Mouse (Mus musculus): Measurements from ENCODE around the gene Pxt1. TPM values are rescaled to one million over a fixed set of nuclear protein-coding genes. Genes with fewer than 3 reads are reported as not detected.

Gene Pxt1
- polyA plus RNA-seq, 1 experiment: not detected

DNA sequence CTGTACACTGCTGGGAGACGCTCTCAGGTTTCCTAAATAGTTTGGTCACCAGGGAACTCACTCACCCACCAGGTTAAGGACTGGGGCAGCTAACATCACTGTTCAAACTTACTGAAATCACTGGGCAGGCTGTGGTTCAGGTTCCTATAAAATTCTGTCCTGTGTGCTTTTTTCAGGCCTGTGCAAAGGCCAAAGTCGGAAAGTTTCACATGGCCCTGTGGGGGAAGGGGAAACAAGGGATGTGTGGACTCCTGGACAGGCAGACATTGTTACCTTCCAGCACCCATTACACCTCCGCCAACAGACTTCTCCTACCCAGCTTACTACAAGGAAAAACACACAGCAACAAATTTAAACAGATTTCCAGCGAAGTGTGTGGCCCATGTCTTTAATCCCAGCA, 35.5 kb upstream of the Pxt1 start:
- peaks cover 67% of the 10 kb centered on the region for H3K36me3 ChIP-seq (ENCODE audit: control insufficient read depth, insufficient read depth)

DNA sequence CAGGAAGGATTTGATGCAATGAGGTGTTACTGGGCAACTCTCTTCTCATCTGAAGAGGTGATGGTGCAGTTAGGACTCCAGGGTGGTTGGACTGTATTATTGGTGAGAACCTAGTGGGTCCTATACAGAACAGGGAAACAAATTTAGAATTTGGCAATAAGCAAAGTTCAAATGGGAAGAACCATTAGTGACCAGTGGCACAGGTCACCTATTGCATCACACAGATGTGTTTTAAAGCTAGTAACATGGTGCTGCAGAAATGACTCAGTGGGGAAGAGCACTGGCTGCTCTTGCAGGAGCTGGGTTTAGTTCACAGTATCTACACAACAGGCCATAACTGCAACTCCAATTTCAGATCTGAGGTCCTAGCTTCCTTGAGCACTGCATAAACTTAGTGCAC, 26.5 kb upstream of the Pxt1 start:
- no peak overlapping the region for H3K4me3 ChIP-seq (ENCODE audit: insufficient read depth, poor library complexity, severe bottlenecking)
- peaks cover 86% of the 10 kb centered on the region for H3K36me3 ChIP-seq (ENCODE audit: control insufficient read depth, insufficient read depth)
- H3K27me3 ChIP-seq (ENCODE audit: control insufficient read depth, insufficient read depth, insufficient read length): no peaks in the 10 kb centered on the region
- no peak overlapping the region for H3ac ChIP-seq (ENCODE audit: control insufficient read depth, insufficient read length, low read depth)
- H3K79me3 ChIP-seq (ENCODE audit: low read depth): no peaks in the 10 kb centered on the region
- TF ChIP-seq CTCF (IDR thresholded peaks at IDR 0.05; ENCODE audit: control insufficient read depth, insufficient read depth, insufficient read length) (no peak), FOSL1 (IDR thresholded peaks at IDR 0.05; ENCODE audit: insufficient read depth, low read length, poor library complexity, severe bottlenecking) (no peak), USF1 (IDR thresholded peaks at IDR 0.05; ENCODE audit: low read depth) (no peak), MYOG (IDR thresholded peaks at IDR 0.05; ENCODE audit: control insufficient read depth, extremely low read depth, insufficient read length) (no peak), MAX (IDR thresholded peaks at IDR 0.05) (no peak), MYOD1 (IDR thresholded peaks at IDR 0.05; ENCODE audit: control insufficient read depth, insufficient read length, low read depth) (no peak), CEBPB (IDR thresholded peaks at IDR 0.05; ENCODE audit: low read depth) (no peak)
- no peaks in the 10 kb centered on the region for H3K79me2 ChIP-seq (ENCODE audit: control insufficient read depth, insufficient read depth)

More for the DNA sequence above, 35.5 kb upstream of the Pxt1 start:
- H3ac ChIP-seq (ENCODE audit: control insufficient read depth, insufficient read length, low read depth): no peak overlapping the region
- no peaks in the 10 kb centered on the region for H3K27me3 ChIP-seq (ENCODE audit: control insufficient read depth, insufficient read depth, insufficient read length)
- no peaks in the 10 kb centered on the region for H3K79me3 ChIP-seq (ENCODE audit: low read depth)
- no peaks in the 10 kb centered on the region for H3K79me2 ChIP-seq (ENCODE audit: control insufficient read depth, insufficient read depth)
- H3K4me3 ChIP-seq (ENCODE audit: insufficient read depth, poor library complexity, severe bottlenecking): no peak overlapping the region
- TF ChIP-seq MYOG (IDR thresholded peaks at IDR 0.05; ENCODE audit: control insufficient read depth, extremely low read depth, insufficient read length) (no peak), FOSL1 (IDR thresholded peaks at IDR 0.05; ENCODE audit: insufficient read depth, low read length, poor library complexity, severe bottlenecking) (no peak), USF1 (IDR thresholded peaks at IDR 0.05; ENCODE audit: low read depth) (no peak), MYOD1 (IDR thresholded peaks at IDR 0.05; ENCODE audit: control insufficient read depth, insufficient read length, low read depth) (no peak), CTCF (IDR thresholded peaks at IDR 0.05; ENCODE audit: control insufficient read depth, insufficient read depth, insufficient read length) (no peak), CEBPB (IDR thresholded peaks at IDR 0.05; ENCODE audit: low read depth) (no peak), MAX (IDR thresholded peaks at IDR 0.05) (no peak)

DNA sequence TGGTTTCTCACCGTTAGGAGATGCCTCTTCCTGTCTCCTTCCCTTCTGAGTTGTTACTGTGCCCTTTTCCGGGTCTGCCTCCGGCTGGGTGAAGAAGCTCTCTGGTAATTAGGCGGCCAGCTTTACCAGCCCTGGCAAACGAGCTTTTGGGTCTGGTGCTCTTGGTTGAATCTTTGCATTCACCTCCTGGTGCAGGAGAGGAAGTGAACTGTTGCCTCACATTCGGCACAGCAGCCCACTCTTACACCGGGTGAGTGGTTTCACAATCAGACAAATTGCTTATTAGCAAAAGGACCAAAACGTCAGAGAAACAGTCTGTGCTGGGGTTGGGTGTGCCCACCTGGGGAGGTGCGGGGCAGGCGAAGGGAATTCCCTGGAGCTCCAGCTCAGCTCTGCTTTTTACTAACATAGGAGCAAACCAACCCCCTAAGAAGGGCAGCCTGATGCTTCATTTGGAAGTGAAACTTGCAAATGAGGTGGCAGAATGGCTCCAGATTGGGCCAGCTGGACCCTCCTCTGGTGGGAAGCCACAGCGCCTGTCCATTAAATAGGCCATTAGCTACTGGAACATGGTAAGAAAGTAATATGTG, 23.5 kb upstream of the Pxt1 start:
- Histone ChIP-seq H3K27me3 (ENCODE audit: control insufficient read depth, insufficient read depth, insufficient read length) (no peaks in the 10 kb centered on the region), H3ac (ENCODE audit: control insufficient read depth, insufficient read length, low read depth) (no peak overlapping the region), H3K36me3 (ENCODE audit: control insufficient read depth, insufficient read depth) (peaks cover 92% of the 10 kb centered on the region), H3K4me3 (ENCODE audit: insufficient read depth, poor library complexity, severe bottlenecking) (no peak overlapping the region), H3K79me2 (ENCODE audit: control insufficient read depth, insufficient read depth) (peaks cover under 1% of the 10 kb centered on the region), H3K79me3 (ENCODE audit: low read depth) (no peaks in the 10 kb centered on the region)
- no peak for TF ChIP-seq CTCF (IDR thresholded peaks at IDR 0.05; ENCODE audit: control insufficient read depth, insufficient read depth, insufficient read length)
- TF ChIP-seq FOSL1 (IDR thresholded peaks at IDR 0.05; ENCODE audit: insufficient read depth, low read length, poor library complexity, severe bottlenecking): no peak
- no peak for TF ChIP-seq MYOG (IDR thresholded peaks at IDR 0.05; ENCODE audit: control insufficient read depth, extremely low read depth, insufficient read length)
- TF ChIP-seq USF1 (IDR thresholded peaks at IDR 0.05; ENCODE audit: low read depth): no peak
- no peak for TF ChIP-seq MYOD1 (IDR thresholded peaks at IDR 0.05; ENCODE audit: control insufficient read depth, insufficient read length, low read depth)
- no peak for TF ChIP-seq MAX (IDR thresholded peaks at IDR 0.05)
- TF ChIP-seq CEBPB (IDR thresholded peaks at IDR 0.05; ENCODE audit: low read depth): no peak

GRCm38 (mm10) chr17:28961596-28961995, 18.0 kb upstream of the Pxt1 start:
- peaks cover 56% of the 10 kb centered on the region for H3K79me2 ChIP-seq (ENCODE audit: control insufficient read depth, insufficient read depth)
- no peaks in the 10 kb centered on the region for H3K27me3 ChIP-seq (ENCODE audit: control insufficient read depth, insufficient read depth, insufficient read length)
- H3K36me3 ChIP-seq (ENCODE audit: control insufficient read depth, insufficient read depth): peaks cover 81% of the 10 kb centered on the region
- TF ChIP-seq USF1 (IDR thresholded peaks at IDR 0.05; ENCODE audit: low read depth) (no peak), CEBPB (IDR thresholded peaks at IDR 0.05; ENCODE audit: low read depth) (no peak), MYOG (IDR thresholded peaks at IDR 0.05; ENCODE audit: control insufficient read depth, extremely low read depth, insufficient read length) (no peak), MAX (IDR thresholded peaks at IDR 0.05) (no peak), FOSL1 (IDR thresholded peaks at IDR 0.05; ENCODE audit: insufficient read depth, low read length, poor library complexity, severe bottlenecking) (no peak), MYOD1 (IDR thresholded peaks at IDR 0.05; ENCODE audit: control insufficient read depth, insufficient read length, low read depth) (no peak), CTCF (IDR thresholded peaks at IDR 0.05; ENCODE audit: control insufficient read depth, insufficient read depth, insufficient read length) (no peak)
- H3K79me3 ChIP-seq (ENCODE audit: low read depth): peaks cover 36% of the 10 kb centered on the region
- H3ac ChIP-seq (ENCODE audit: control insufficient read depth, insufficient read length, low read depth): no peak overlapping the region
- no peak overlapping the region for H3K4me3 ChIP-seq (ENCODE audit: insufficient read depth, poor library complexity, severe bottlenecking)

GRCm38 (mm10) chr17:28960597-28960996, 17.0 kb upstream of the Pxt1 start:
- Histone ChIP-seq H3K79me2 (ENCODE audit: control insufficient read depth, insufficient read depth) (peaks cover 66% of the 10 kb centered on the region), H3K79me3 (ENCODE audit: low read depth) (peaks cover 46% of the 10 kb centered on the region), H3K36me3 (ENCODE audit: control insufficient read depth, insufficient read depth) (peaks cover 71% of the 10 kb centered on the region), H3ac (ENCODE audit: control insufficient read depth, insufficient read length, low read depth) (no peak overlapping the region), H3K4me3 (ENCODE audit: insufficient read depth, poor library complexity, severe bottlenecking) (no peak overlapping the region), H3K27me3 (ENCODE audit: control insufficient read depth, insufficient read depth, insufficient read length) (no peaks in the 10 kb centered on the region)
- no peak for TF ChIP-seq MAX (IDR thresholded peaks at IDR 0.05)
- no peak for TF ChIP-seq USF1 (IDR thresholded peaks at IDR 0.05; ENCODE audit: low read depth)
- no peak for TF ChIP-seq MYOG (IDR thresholded peaks at IDR 0.05; ENCODE audit: control insufficient read depth, extremely low read depth, insufficient read length)
- TF ChIP-seq FOSL1 (IDR thresholded peaks at IDR 0.05; ENCODE audit: insufficient read depth, low read length, poor library complexity, severe bottlenecking): no peak
- no peak for TF ChIP-seq CEBPB (IDR thresholded peaks at IDR 0.05; ENCODE audit: low read depth)
- TF ChIP-seq MYOD1 (IDR thresholded peaks at IDR 0.05; ENCODE audit: control insufficient read depth, insufficient read length, low read depth): no peak
- TF ChIP-seq CTCF (IDR thresholded peaks at IDR 0.05; ENCODE audit: control insufficient read depth, insufficient read depth, insufficient read length): no peak
